Comparison of ENCODE assay signal across 17 mouse cellular contexts in the genomic region with DNA sequence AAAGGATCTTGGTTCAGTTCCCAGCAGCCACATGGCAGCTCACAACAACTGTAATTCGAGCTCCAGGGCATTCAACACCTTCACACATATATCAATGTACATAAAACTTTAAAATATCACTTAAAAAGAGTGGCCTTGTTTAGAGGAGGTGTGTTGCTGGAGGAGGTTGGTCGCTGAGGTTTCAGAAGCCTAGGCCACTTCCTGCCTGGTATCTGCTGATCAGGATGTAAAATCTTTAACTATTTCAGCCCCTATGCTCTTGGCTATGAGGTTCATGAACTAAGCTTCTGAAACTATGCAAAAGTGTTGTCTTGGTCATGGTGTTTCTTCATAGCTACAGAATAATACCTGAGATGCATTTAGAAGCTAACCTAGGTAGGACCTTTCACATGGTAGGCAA. TPM values are rescaled to one million over a fixed set of nuclear protein-coding genes. Genes with fewer than 3 reads are reported as not detected.
DNase-seq lines count a peak whose midpoint lies in the region; ATAC-seq and TF ChIP-seq lines count a peak whose summit lies in the region.
"Had no signal": no experiment of that assay in that cellular context is flagged by ENCODE, and none has a peak within 500 bp of the region (broad histone marks: within the 10 kb centered on the region; RNA-seq: fewer than 3 reads in every experiment).

No protein-coding gene starts in this region.

- H3K4me3 ChIP-seq in heart, embryonic 16.5 days (ENCODE audit: low read length): no peak overlapping the region
- no peak overlapping the region for H3K4me3 ChIP-seq in small intestine, adult 2 months (ENCODE audit: low read depth, low read length)
- H3K4me3 ChIP-seq: embryonic facial prominence, embryonic 15.5 days; forebrain, embryonic 12.5 days; midbrain, embryonic 15.5 days had no signal

- H3K4me1 ChIP-seq in heart, embryonic 16.5 days (ENCODE audit: control insufficient read depth, insufficient read depth, low read length): peaks cover 14% of the 10 kb centered on the region
- H3K4me1 ChIP-seq in small intestine, adult 2 months (ENCODE audit: control insufficient read depth, insufficient read depth, insufficient read length, low read length): no peaks in the 10 kb centered on the region
- H3K4me1 ChIP-seq: embryonic facial prominence, embryonic 15.5 days; forebrain, embryonic 12.5 days; midbrain, embryonic 15.5 days had no signal

- no peaks in the 10 kb centered on the region for H3K9me3 ChIP-seq in heart, embryonic 16.5 days (replicated peaks; ENCODE audit: control insufficient read depth, low read length)
- H3K9me3 ChIP-seq: embryonic facial prominence, embryonic 15.5 days; forebrain, embryonic 12.5 days; midbrain, embryonic 15.5 days had no signal

- TF ChIP-seq POLR2A in small intestine, adult 2 months (IDR thresholded peaks at IDR 0.05; ENCODE audit: low read depth, low read length): no peak

- 0 out of 2 replicates have a peak, but pooled peaks have one; percentile 54 for ATAC-seq in heart, embryonic 16.5 days (replicated peaks; ENCODE audit: extremely low read depth, insufficient read depth, low FRiP score)
- ATAC-seq in CD4-positive, CD25-positive, alpha-beta regulatory T cell, adult 4 months: peak; percentile 98
- peak; percentile 95 to 97 for ATAC-seq in hematopoietic stem cell, adult 5-6 weeks (replicated peaks in 1 of 2; ENCODE audit: insufficient read depth in 1 of 2, low FRiP score in 2 of 2, low TSS enrichment in 1 of 2, low read depth in 1 of 2, poor library complexity in 2 of 2, severe bottlenecking in 2 of 2)
- ATAC-seq: midbrain, embryonic 15.5 days; Patski had no signal

- no peak for DNase-seq in heart, postnatal 14 days
- DNase-seq in cerebellum, adult 11-12 months: no peak
- DNase-seq in left cerebral cortex, postnatal 14 days (ENCODE audit: low spot score in 2 of 2): no peak
- DNase-seq in adipocyte (ENCODE audit: low spot score): no peak
- DNase-seq: adrenal gland, postnatal 14 days; heart, postnatal 36 days; kidney, postnatal 14 days; left cerebral cortex, postnatal 4 days had no signal

- no peak for TF ChIP-seq CTCF in small intestine, adult 2 months (IDR thresholded peaks at IDR 0.05; ENCODE audit: extremely low read depth, insufficient read length, insufficient replicate concordance, low read depth, low read length)

- no peaks in the 10 kb centered on the region for H3K27me3 ChIP-seq in heart, embryonic 16.5 days (ENCODE audit: control insufficient read depth, insufficient read depth, low read length)
- H3K27me3 ChIP-seq in small intestine, adult 2 months (ENCODE audit: control insufficient read depth, insufficient read depth, low read length): no peaks in the 10 kb centered on the region
- H3K27me3 ChIP-seq: embryonic facial prominence, embryonic 15.5 days; forebrain, embryonic 12.5 days; midbrain, embryonic 15.5 days; Patski had no signal

- H3K27ac ChIP-seq in heart, embryonic 16.5 days (ENCODE audit: low read length): no peak overlapping the region
- H3K27ac ChIP-seq in small intestine, adult 2 months (ENCODE audit: insufficient read depth, low read depth, low read length): peak overlapping the region; percentile 55
- H3K27ac ChIP-seq: embryonic facial prominence, embryonic 15.5 days; forebrain, embryonic 12.5 days; liver, embryonic 14.5 days; midbrain, embryonic 15.5 days had no signal

- WGBS in heart, embryonic 16.5 days: 45% methylated on average over 2 of the region's 2 CpGs
- WGBS in small intestine, adult 2 months: 42% methylated on average over 2 of the region's 2 CpGs

- intact Hi-C loops in heart, postnatal 14 days (cut with DNase I): loop anchor here (2.0 kb wide), 1 partner anchor 14 kb away; no protein-coding TSS in a partner anchor
- intact Hi-C loops in left cerebral cortex, postnatal 14 days (cut with DNase I): no loop called here

- no peak overlapping the region for H3K4me2 ChIP-seq in heart, embryonic 16.5 days (ENCODE audit: low read depth, low read length)
- H3K4me2 ChIP-seq: embryonic facial prominence, embryonic 15.5 days; forebrain, embryonic 12.5 days; midbrain, embryonic 15.5 days had no signal

- H3K9ac ChIP-seq in heart, embryonic 16.5 days (ENCODE audit: low read length): no peak overlapping the region
- H3K9ac ChIP-seq: embryonic facial prominence, embryonic 15.5 days; forebrain, embryonic 12.5 days; liver, embryonic 14.5 days; midbrain, embryonic 15.5 days had no signal

- H3K36me3 ChIP-seq in heart, embryonic 16.5 days (ENCODE audit: control insufficient read depth, insufficient read depth): peaks cover 36% of the 10 kb centered on the region
- H3K36me3 ChIP-seq in small intestine, adult 2 months (ENCODE audit: control insufficient read depth, insufficient read depth, low read length): peaks cover 38% of the 10 kb centered on the region

RNA-seq across cellular contexts. Expression of a gene that starts 8.6 kb away (rescaled TPM):
- polyA plus RNA-seq in heart, embryonic 16.5 days (2015; fragmentation: Nextera tagmentation; extraction: Ambion mirVana): 466 and 516 TPM in 2 replicates
- 100 to 1,000 TPM; 204 to 219 TPM for total RNA-seq in heart, postnatal 14 days (2021)
- polyA plus RNA-seq in CD4-positive, CD25-positive, alpha-beta regulatory T cell, adult 4 months (2017; shearing (Covaris generic)): 100 to 1,000 TPM; 267 to 332 TPM
- total RNA-seq in hematopoietic stem cell, adult 5-6 weeks (2017): 333 and 397 TPM in 2 replicates
- polyA plus RNA-seq in small intestine, adult 2 months (2012; rRNA removed): 0.79 and 4.3 TPM in 2 replicates
- 100 to 1,000 TPM; 181 to 184 TPM for total RNA-seq in left cerebral cortex, postnatal 14 days (2021)

RNA-seq across cellular contexts. Expression of a gene that starts 10.2 kb away (rescaled TPM):
- polyA plus RNA-seq in heart, embryonic 16.5 days (2015; fragmentation: Nextera tagmentation; extraction: Ambion mirVana): 5.0 TPM in 2 replicates
- total RNA-seq in heart, postnatal 14 days (2021): 1 to 10 TPM; 5.5 to 6.4 TPM
- 1 to 10 TPM; 3.6 to 6.6 TPM for polyA plus RNA-seq in CD4-positive, CD25-positive, alpha-beta regulatory T cell, adult 4 months (2017; shearing (Covaris generic))
- 11.5 and 36.2 TPM in 2 replicates for total RNA-seq in hematopoietic stem cell, adult 5-6 weeks (2017)
- 0.80 and 0.94 TPM in 2 replicates for polyA plus RNA-seq in small intestine, adult 2 months (2012; rRNA removed)
- total RNA-seq in left cerebral cortex, postnatal 14 days (2021): 10 to 100 TPM in 1 of 2 experiments, 1 to 10 TPM in 1; 8.6 to 10.3 TPM

RNA-seq across cellular contexts. Expression of a gene that starts 29.1 kb away (rescaled TPM):
- 28.6 and 32.7 TPM in 2 replicates for polyA plus RNA-seq in heart, embryonic 16.5 days (2015; fragmentation: Nextera tagmentation; extraction: Ambion mirVana)
- 10 to 100 TPM; 18.9 to 20.1 TPM for total RNA-seq in heart, postnatal 14 days (2021)
- polyA plus RNA-seq in CD4-positive, CD25-positive, alpha-beta regulatory T cell, adult 4 months (2017; shearing (Covaris generic)): 100 to 1,000 TPM in 1 of 2 experiments, 10 to 100 TPM in 1; 99.3 to 103 TPM
- total RNA-seq in hematopoietic stem cell, adult 5-6 weeks (2017): 139 and 147 TPM in 2 replicates
- 1.1 and 2.2 TPM in 2 replicates for polyA plus RNA-seq in small intestine, adult 2 months (2012; rRNA removed)
- 10 to 100 TPM; 35.2 to 37.9 TPM for total RNA-seq in left cerebral cortex, postnatal 14 days (2021)
